39 mouse cellular contexts compared by ENCODE assay signal in the genomic region with DNA sequence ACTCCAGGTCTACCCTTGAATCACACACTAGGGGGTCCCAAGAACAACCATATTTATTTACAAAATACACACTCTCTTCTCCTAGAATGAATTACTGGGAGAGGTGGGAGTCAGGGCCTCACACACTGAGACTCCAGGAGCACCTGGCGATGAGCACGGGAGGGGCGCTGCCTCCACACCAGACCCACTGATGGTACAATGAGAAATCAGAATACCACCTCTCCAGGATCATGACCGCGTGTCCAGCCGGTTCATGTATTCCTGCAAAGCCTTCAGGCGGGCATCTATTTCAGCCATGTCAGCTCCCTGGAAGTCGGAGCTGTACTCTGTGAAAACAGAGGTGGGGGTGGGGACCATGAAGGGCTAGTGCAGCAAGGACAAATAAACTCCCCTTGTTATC. TPM values are rescaled to one million over a fixed set of nuclear protein-coding genes. Genes with fewer than 3 reads are reported as not detected.
"Had no signal": no experiment of that assay in that cellular context is flagged by ENCODE, and none has a peak within 500 bp of the region (broad histone marks: within the 10 kb centered on the region; RNA-seq: fewer than 3 reads in every experiment).

No protein-coding gene starts in this region.

- DNase-seq: left cerebral cortex, postnatal 4 days; liver; liver, embryonic 13.5 days; liver, postnatal 0 days; lung, adult 18-20 months; lung, adult 2 months; lung, embryonic 14.5 days; lung, postnatal 10 days; lung, postnatal 14 days; lung, postnatal 36 days; lung, postnatal 4 days; midbrain, embryonic 14.5 days had no signal

- H3K9ac ChIP-seq: limb, embryonic 12.5 days; limb, embryonic 13.5 days; limb, embryonic 15.5 days; liver, embryonic 12.5 days; liver, embryonic 13.5 days; liver, embryonic 14.5 days; liver, embryonic 15.5 days; liver, postnatal 0 days; lung, embryonic 14.5 days; lung, embryonic 15.5 days; midbrain, embryonic 12.5 days; midbrain, embryonic 13.5 days; midbrain, embryonic 15.5 days; neural tube, embryonic 12.5 days; neural tube, embryonic 13.5 days had no signal

- ATAC-seq: liver, embryonic 12.5 days; liver, postnatal 0 days; lung, postnatal 0 days; midbrain, embryonic 13.5 days; midbrain, embryonic 16.5 days had no signal

- H3K4me3 ChIP-seq: limb, embryonic 10.5 days; limb, embryonic 12.5 days; limb, embryonic 13.5 days; limb, embryonic 15.5 days; liver, embryonic 12.5 days; liver, embryonic 13.5 days; liver, embryonic 15.5 days; lung, embryonic 15.5 days; megakaryocyte, embryonic 14.5 days; midbrain, embryonic 10.5 days; midbrain, embryonic 12.5 days; midbrain, embryonic 13.5 days; midbrain, embryonic 15.5 days; myocyte; neural tube, embryonic 12.5 days; neural tube, embryonic 13.5 days had no signal

- H3K4me2 ChIP-seq: limb, embryonic 12.5 days; limb, embryonic 13.5 days; limb, embryonic 15.5 days; liver, embryonic 11.5 days; liver, embryonic 12.5 days; liver, embryonic 13.5 days; liver, embryonic 15.5 days; lung, embryonic 14.5 days; lung, embryonic 15.5 days; midbrain, embryonic 11.5 days; midbrain, embryonic 12.5 days; midbrain, embryonic 13.5 days; midbrain, embryonic 15.5 days; neural tube, embryonic 12.5 days; neural tube, embryonic 13.5 days had no signal

- H3K27ac ChIP-seq: limb, embryonic 10.5 days; limb, embryonic 12.5 days; limb, embryonic 13.5 days; limb, embryonic 15.5 days; liver, embryonic 12.5 days; liver, embryonic 13.5 days; liver, embryonic 14.5 days; liver, embryonic 15.5 days; lung, embryonic 15.5 days; macrophage; midbrain, embryonic 10.5 days; midbrain, embryonic 12.5 days; midbrain, embryonic 13.5 days; midbrain, embryonic 15.5 days; neural tube, embryonic 12.5 days; neural tube, embryonic 13.5 days had no signal

- H3K9me3 ChIP-seq: limb, embryonic 10.5 days; limb, embryonic 12.5 days; limb, embryonic 13.5 days; limb, embryonic 15.5 days; liver, embryonic 12.5 days; liver, embryonic 13.5 days; liver, embryonic 15.5 days; lung, embryonic 15.5 days; megakaryocyte, embryonic 14.5 days; midbrain, embryonic 10.5 days; midbrain, embryonic 12.5 days; midbrain, embryonic 13.5 days; midbrain, embryonic 15.5 days; neural tube, embryonic 12.5 days; neural tube, embryonic 13.5 days had no signal

- H3K27me3 ChIP-seq: midbrain, embryonic 15.5 days had no signal

- H3K36me3 ChIP-seq: liver, embryonic 13.5 days; liver, embryonic 15.5 days; lung, embryonic 15.5 days; midbrain, embryonic 12.5 days; midbrain, embryonic 13.5 days; midbrain, embryonic 15.5 days; neural tube, embryonic 13.5 days had no signal

RNA-seq across cellular contexts. Expression of a gene that starts 19.7 kb away (rescaled TPM):
- polyA plus RNA-seq: myocyte had no signal

RNA-seq across cellular contexts. Expression of a gene that starts 34.8 kb away (rescaled TPM):
- total RNA-seq: megakaryocyte progenitor cell, adult 5-6 weeks; megakaryocyte, adult 5-6 weeks; megakaryocyte-erythroid progenitor cell, adult 5-6 weeks; monocyte, adult 5-6 weeks had no signal

RNA-seq across cellular contexts. Expression of a gene that starts 51.1 kb away (rescaled TPM):
- total RNA-seq: megakaryocyte, adult 5-6 weeks; megakaryocyte-erythroid progenitor cell, adult 5-6 weeks; monocyte, adult 5-6 weeks had no signal
- polyA plus RNA-seq: limb, embryonic 10.5 days; limb, embryonic 11.5 days; limb, embryonic 12.5 days; neural tube, embryonic 11.5 days had no signal
